Mouse (Mus musculus): ENCODE measurements at regions not wholly inside any gene's neighbourhood (a gene's known extent, or its start where the extent isn't known, plus 50 kb on each side); places are given as distances from the start of the nearest gene placed in this dataset.

DNA sequence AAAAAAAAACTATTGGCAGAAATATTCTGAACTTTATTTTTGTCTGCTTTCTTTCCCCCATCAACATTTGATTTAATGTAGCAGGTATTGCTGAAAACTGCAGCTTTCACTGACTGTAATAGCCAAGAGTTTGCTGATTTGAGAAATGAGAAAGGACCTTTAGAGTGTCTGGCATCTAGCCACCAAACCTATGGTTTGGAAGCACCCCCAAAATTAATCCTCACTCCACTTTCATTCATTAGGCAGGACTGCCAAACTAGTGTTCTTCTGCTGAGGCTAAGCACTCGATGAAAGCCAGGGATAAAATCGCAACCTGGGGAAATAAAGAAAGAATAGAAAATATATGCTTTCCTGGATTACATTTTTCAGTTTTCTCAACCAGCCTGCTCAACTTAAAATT lies 320.4 kb downstream of the Atp6ap1l start:
- Histone ChIP-seq H3K36me3 (ENCODE audit: control insufficient read depth, insufficient read depth, low read length, poor library complexity, severe bottlenecking) (no peaks in the 10 kb centered on the region), H3K27me3 (ENCODE audit: control insufficient read depth, insufficient read depth, low read length, poor library complexity, severe bottlenecking) (no peaks in the 10 kb centered on the region)
- DNase-seq (ENCODE audit: low read depth, low spot score): no peak

DNA sequence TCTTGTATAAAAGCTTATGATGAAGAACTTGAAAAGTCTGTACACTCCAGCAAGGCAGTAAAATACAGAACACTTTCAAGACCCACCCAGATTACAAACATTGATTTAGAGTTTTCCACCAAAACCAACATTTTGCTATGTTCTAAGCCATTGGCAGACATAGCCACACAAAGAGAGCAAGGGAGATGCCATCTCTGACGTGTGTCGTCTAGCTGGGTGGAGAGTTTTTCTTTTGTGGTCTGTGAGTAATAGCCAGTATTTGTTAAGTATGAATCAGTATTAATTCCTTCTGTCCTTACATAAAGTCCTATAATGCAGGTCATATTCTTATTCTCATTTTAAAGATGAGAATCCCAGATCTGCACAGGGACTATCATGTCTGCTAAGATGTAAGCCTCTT lies 329.8 kb downstream of the Atp6ap1l start:
- H3K36me3 ChIP-seq (ENCODE audit: control insufficient read depth, insufficient read depth, low read length, poor library complexity, severe bottlenecking): no peaks in the 10 kb centered on the region
- H3K27me3 ChIP-seq (ENCODE audit: control insufficient read depth, insufficient read depth, low read length, poor library complexity, severe bottlenecking): no peaks in the 10 kb centered on the region
- no peak for DNase-seq (ENCODE audit: low read depth, low spot score)

DNA sequence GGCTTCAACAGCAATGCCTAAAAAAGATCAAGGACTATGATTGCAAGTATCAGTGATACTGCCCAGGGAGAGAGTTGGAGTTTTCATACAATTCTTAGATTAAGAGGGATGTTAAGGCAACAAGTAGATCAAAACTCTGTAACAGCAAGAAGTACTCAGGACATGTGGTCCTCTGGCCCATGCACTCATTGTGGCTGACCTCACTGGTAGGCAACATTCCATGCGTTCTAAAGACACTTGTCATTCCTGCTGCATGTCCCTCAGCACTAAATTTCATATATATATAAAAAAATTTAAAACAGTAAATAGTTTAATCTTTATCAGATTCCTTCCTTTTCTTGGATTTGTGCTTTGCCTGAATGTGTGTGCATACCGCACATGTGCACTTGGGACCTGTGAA lies 332.6 kb downstream of the Atp6ap1l start:
- H3K36me3 ChIP-seq (ENCODE audit: control insufficient read depth, insufficient read depth, low read length, poor library complexity, severe bottlenecking): no peaks in the 10 kb centered on the region
- H3K27me3 ChIP-seq (ENCODE audit: control insufficient read depth, insufficient read depth, low read length, poor library complexity, severe bottlenecking): no peaks in the 10 kb centered on the region
- DNase-seq (ENCODE audit: low read depth, low spot score): no peak

DNA sequence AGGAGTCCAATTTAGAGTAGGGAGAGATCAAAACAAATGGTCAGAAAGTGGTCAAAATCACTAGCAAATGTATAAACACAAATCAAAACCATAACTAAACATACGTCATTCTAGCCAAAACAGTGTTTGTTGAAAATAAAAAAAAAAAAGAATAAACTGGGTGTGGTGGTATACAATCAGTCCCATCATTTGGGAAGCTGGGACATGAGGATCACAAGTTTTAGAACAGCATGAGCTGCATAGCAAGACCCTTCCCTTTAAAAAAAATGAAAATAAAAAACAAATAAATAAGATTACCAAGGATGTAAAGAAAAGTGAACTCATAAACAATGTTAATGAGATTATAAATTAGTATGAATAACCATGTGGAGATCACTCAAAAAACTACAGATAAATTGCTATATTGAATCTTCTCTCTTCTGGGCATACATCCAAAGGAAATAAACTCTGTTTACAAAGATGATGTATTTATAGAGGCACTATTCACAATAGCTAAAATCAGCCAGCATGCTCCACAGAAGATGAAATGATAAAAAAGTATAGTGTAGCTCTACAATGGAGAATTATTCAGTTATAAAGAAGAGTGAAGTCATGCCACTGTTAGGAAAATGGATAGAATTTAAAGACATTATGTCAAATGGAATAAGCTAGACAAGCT lies 341.8 kb downstream of the Atp6ap1l start:
- H3K36me3 ChIP-seq (ENCODE audit: control insufficient read depth, insufficient read depth, low read length, poor library complexity, severe bottlenecking): no peaks in the 10 kb centered on the region
- no peaks in the 10 kb centered on the region for H3K27me3 ChIP-seq (ENCODE audit: control insufficient read depth, insufficient read depth, low read length, poor library complexity, severe bottlenecking)

DNA sequence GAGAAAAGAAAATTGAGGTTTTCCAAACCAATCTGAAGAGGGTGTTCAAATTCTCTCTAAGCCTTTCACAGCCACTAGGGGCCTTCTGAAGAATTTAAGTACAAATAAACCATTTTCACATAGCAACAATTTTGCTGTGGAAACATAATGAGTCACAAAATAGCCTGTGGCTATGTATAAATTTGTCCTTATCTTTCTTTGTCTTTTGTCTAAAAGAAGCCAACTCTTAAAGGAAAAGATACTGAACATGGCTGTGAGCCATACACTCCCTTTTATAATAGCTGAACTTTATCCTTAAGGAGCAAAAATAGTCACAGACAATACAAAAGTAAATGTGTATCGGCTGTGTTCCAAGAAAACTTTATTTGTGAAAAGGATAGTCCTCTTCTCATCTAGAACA lies 345.1 kb downstream of the Atp6ap1l start:
- Histone ChIP-seq H3K27me3 (ENCODE audit: control insufficient read depth, insufficient read depth, low read length, poor library complexity, severe bottlenecking) (no peaks in the 10 kb centered on the region), H3K36me3 (ENCODE audit: control insufficient read depth, insufficient read depth, low read length, poor library complexity, severe bottlenecking) (no peaks in the 10 kb centered on the region)
- no peak for DNase-seq (ENCODE audit: low read depth, low spot score)

More for the DNA sequence above, 341.8 kb downstream of the Atp6ap1l start:
- no peak for DNase-seq (ENCODE audit: low read depth, low spot score)

DNA sequence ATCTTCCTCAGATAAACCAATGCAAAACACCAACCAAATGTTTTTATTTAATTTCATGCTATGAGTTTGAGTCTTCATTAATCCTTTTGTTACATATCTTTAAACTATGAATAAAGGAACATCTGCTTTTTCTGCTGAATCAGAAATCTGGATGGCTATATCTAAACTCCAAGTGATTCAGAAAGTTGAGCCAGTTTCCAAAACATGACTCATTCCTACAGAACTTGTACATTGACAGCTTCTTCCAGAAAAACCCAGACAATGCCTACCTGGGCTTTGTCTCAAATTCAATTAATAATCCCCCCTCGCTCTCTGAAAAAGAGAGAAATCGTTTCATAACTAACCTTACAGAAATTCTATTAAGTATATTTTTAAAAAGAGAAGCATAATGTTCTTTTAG lies 345.7 kb downstream of the Atp6ap1l start:
- no peak for DNase-seq (ENCODE audit: low read depth, low spot score)
- Histone ChIP-seq H3K36me3 (ENCODE audit: control insufficient read depth, insufficient read depth, low read length, poor library complexity, severe bottlenecking) (no peaks in the 10 kb centered on the region), H3K27me3 (ENCODE audit: control insufficient read depth, insufficient read depth, low read length, poor library complexity, severe bottlenecking) (no peaks in the 10 kb centered on the region)

DNA sequence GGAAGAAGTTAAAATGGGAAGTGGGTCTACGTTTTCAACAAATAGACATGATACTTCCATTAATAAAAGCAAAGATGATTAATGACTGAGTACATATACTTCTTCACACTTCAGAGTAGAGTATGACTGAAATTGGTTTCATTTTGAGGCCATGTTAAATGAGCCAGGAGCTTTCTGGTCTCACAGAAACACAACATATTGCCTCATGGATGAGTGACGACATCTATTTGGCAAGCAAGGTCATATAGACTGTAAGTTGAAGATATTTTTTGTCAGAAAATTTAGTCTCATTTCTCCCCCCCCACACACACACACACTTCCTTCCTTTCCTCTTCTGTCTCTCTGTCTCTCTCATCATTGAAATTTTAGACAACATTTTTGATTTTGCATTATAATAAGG lies 354.0 kb downstream of the Atp6ap1l start:
- no peak for DNase-seq (ENCODE audit: low read depth, low spot score)
- Histone ChIP-seq H3K36me3 (ENCODE audit: control insufficient read depth, insufficient read depth, low read length, poor library complexity, severe bottlenecking) (no peaks in the 10 kb centered on the region), H3K27me3 (ENCODE audit: control insufficient read depth, insufficient read depth, low read length, poor library complexity, severe bottlenecking) (no peaks in the 10 kb centered on the region)

DNA sequence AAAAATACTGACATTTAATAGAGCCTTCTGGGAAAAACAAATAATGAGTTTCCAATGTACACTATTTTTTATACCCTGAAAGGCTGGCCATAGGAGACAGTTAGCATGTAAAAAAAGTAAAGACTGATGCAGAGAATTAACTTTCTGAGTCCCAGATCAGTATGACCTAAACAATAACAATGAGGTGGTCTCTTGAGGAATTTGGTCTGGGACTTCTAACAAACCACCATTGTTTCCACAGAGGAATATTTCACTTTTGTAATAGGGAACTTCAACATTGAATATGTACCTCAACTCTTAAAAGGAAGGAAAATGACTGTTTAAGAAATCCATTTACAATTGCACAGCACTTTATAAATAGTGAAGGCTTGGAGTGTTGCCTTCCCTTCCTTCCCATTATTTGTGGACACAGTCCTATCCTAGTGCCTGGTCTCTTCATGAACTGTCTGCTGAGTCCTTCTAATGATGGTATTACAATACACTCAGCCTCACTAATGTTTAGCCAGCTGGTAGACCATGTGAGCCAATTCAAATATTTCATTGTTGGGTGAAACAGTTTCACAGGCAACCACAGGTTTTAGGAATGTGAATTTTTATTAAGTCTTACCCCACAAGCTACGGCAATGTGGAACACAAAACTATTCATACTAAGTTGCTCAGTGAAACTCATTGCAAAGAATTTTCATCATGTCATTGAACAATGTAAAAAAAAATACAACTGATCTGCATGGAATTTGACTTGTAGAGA lies 358.7 kb downstream of the Atp6ap1l start:
- DNase-seq (ENCODE audit: low read depth, low spot score): no peak
- no peaks in the 10 kb centered on the region for H3K36me3 ChIP-seq (ENCODE audit: control insufficient read depth, insufficient read depth, low read length, poor library complexity, severe bottlenecking)
- no peaks in the 10 kb centered on the region for H3K27me3 ChIP-seq (ENCODE audit: control insufficient read depth, insufficient read depth, low read length, poor library complexity, severe bottlenecking)

DNA sequence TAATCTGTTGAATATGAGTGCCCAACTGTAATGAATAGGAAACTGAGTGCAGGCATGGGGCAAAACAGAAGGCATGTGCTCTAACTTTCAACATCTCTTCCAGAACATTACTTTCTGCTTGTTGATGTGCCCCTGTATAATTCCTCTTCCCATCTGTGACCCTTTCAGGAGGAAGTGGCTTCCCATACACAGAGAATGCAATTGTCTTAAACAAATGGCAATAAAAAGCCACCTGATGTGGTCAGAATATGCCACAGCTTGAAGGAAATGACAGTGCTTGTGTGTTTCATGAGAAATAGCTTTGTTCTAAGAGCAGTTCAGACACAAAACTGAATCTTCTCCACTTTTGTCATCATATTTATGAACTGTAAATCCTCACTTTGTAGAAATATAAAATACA lies 359.3 kb downstream of the Atp6ap1l start:
- Histone ChIP-seq H3K36me3 (ENCODE audit: control insufficient read depth, insufficient read depth, low read length, poor library complexity, severe bottlenecking) (no peaks in the 10 kb centered on the region), H3K27me3 (ENCODE audit: control insufficient read depth, insufficient read depth, low read length, poor library complexity, severe bottlenecking) (no peaks in the 10 kb centered on the region)
- no peak for DNase-seq (ENCODE audit: low read depth, low spot score)

DNA sequence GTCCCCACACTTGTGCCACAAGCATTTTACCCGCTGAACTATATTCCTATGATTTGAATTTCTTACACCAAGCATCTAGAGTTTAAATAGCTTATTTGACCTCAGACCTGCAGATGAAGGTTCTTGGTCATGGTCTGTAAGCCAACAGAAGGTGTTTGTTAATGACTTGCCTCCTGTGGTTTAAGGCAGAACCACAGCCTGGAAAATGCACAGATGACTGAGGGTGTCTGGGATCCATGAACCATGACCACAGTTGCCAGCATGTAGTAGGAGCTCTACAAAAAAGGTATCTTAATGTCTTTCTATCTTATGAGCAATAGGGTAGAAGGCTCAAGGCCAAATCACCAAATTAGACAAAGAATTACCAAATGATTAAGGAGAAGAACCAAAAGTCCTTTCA lies 367.6 kb downstream of the Atp6ap1l start:
- Histone ChIP-seq H3K36me3 (ENCODE audit: control insufficient read depth, insufficient read depth, low read length, poor library complexity, severe bottlenecking) (no peaks in the 10 kb centered on the region), H3K27me3 (ENCODE audit: control insufficient read depth, insufficient read depth, low read length, poor library complexity, severe bottlenecking) (no peaks in the 10 kb centered on the region)
- no peak for DNase-seq (ENCODE audit: low read depth, low spot score)

DNA sequence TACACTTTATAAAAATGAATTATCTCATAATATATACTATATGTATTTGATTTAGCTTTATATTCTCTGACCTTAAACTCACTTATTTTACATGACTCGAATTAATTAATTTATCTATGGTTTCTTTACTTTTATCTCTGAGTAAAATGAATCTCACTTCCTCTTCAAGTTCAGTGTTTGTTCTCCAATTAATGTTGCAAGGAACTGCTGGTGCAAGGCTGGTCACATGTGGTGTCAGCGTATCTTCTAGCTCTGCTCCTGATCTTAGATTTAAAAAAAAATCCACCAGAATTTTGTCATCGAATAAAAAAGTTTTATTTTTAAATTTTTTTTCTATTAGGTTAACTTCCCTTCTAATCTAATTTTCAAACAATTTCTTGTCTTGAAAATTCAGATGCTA lies 378.2 kb downstream of the Atp6ap1l start:
- DNase-seq (ENCODE audit: low read depth, low spot score): no peak
- Histone ChIP-seq H3K27me3 (ENCODE audit: control insufficient read depth, insufficient read depth, low read length, poor library complexity, severe bottlenecking) (no peaks in the 10 kb centered on the region), H3K36me3 (ENCODE audit: control insufficient read depth, insufficient read depth, low read length, poor library complexity, severe bottlenecking) (no peaks in the 10 kb centered on the region)

DNA sequence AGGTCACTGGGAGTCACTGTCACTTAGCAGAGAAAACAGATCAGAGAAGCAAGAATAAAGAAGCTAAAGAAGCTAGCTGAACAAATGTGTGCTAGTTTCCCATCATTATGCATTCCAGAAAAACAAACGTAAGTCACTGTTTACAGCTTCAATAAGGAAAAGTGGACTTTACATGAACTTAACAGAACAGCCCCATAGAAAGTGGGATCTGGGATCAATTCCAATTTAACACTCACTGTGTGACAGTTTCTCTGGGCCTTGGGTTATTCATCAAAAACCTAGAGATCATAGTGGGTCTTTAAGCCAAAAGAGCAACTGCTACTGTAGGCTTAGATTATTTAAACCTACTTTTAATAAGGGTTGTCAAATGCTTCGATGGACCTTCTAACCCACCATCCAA lies 379.4 kb downstream of the Atp6ap1l start:
- no peaks in the 10 kb centered on the region for H3K36me3 ChIP-seq (ENCODE audit: control insufficient read depth, insufficient read depth, low read length, poor library complexity, severe bottlenecking)
- DNase-seq (ENCODE audit: low read depth, low spot score): no peak
- H3K27me3 ChIP-seq (ENCODE audit: control insufficient read depth, insufficient read depth, low read length, poor library complexity, severe bottlenecking): no peaks in the 10 kb centered on the region

DNA sequence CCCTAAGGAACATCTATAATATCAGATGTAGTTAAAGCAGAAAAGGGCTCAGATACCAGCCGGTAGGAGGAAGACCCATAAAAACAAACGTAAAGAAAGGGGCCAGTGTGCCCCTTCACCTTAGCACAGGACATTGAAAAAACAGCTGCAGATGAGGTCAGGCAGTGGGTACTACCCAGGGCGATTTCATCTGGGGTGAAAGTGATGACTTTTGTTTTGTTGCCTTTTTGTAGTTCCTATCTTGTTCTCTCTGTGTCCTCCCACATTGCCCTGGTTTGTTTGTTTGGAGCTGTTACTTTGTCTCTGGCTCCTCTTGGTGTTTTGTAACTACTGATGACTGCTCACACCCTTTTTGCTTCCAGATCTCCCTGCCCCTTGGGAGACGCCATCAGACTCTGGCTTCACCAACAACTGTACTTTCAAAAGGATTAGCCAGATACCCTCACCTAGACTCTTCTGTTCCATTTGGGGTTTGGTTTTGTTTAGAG lies 383.4 kb downstream of the Atp6ap1l start:
- H3K27me3 ChIP-seq (ENCODE audit: control insufficient read depth, insufficient read depth, low read length, poor library complexity, severe bottlenecking): no peaks in the 10 kb centered on the region
- no peaks in the 10 kb centered on the region for H3K36me3 ChIP-seq (ENCODE audit: control insufficient read depth, insufficient read depth, low read length, poor library complexity, severe bottlenecking)
- no peak for DNase-seq (ENCODE audit: low read depth, low spot score)

DNA sequence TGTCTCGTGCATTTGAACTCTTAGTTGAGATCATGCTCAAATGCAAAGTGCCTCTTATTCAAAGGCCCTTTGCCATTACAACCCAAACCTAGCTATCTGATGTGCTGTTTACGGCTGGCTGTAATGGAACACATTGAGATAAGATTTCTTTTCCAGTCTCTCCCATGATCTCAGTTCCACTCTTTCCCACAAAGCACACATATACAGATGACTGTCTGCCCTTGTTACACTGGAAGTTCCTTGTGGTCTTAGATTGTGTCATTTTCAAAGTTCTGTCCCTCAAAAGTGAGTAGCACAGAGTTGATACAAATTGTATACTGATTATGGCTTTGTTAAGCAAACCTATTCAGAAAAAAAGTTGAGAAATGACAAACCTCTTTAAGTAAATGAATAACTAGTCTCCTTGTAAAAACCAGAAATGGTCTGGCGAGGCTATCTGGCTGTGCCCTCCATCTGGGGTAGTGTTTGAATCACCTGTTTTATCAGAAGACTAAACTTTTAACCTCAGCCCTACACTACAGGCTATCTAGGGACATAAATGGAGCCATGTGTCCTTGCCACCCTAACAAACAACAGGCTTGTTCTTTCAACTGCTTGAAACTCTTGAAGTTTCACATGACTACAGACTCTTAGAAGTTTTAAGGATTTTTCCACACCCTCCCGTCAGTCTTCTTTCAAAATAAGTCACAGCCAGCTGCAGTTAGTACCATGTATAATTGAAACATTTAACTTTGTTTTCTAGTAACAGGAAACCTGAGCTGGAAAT lies 384.0 kb downstream of the Atp6ap1l start:
- H3K36me3 ChIP-seq (ENCODE audit: control insufficient read depth, insufficient read depth, low read length, poor library complexity, severe bottlenecking): no peaks in the 10 kb centered on the region
- no peaks in the 10 kb centered on the region for H3K27me3 ChIP-seq (ENCODE audit: control insufficient read depth, insufficient read depth, low read length, poor library complexity, severe bottlenecking)
- no peak for DNase-seq (ENCODE audit: low read depth, low spot score)
